Mouse (Mus musculus) liver, embryonic 14.5 days (tissue): ENCODE measurements around the gene Rcc1l.

Source experiments
- CTCF ChIP-seq: IDR thresholded peaks from 2 replicates; pipeline ENCODE4 v1.5.1; 2016; ENCODE audit warnings: antibody characterized with exemption, low read depth, control low read depth
- EP300 ChIP-seq: IDR thresholded peaks from 2 replicates; pipeline ENCODE4 v1.6.1; 2016; ENCODE audit warnings: antibody characterized with exemption, low read depth

GRCm38 (mm10) chr5:134176169-134176881 lies at the start of gene Rcc1l:
- TF ChIP-seq CTCF (no peak), EP300 (no peak)
